Mouse (Mus musculus) brain, adult 10 weeks (tissue): ENCODE results near the gene Vmn1r15. TPM values are rescaled to one million over a fixed set of nuclear protein-coding genes. Genes with fewer than 3 reads are reported as not detected.

ENCODE experiments used
- polyA plus RNA-seq: library from polyadenylated mRNA; stranded (reverse); fragments of 350-450 nt; fragmentation: Illumina TruSeq; extraction: RNeasy Lipid Tissue Mini Kit (QIAGEN cat#74804); gene quantifications from one replicate; pipeline ENCODE4 v1.2.3, GENCODE M21; 2015; ENCODE audit warnings: low read depth, low replicate concordance

Vmn1r15 gene
- not detected for polyA plus RNA-seq

GRCm38 (mm10) chr6:57257652-57258051 is at the start of gene Vmn1r15:
Gene Vmn1r15 (plus strand): TSS chr6:57257952.

DNA sequence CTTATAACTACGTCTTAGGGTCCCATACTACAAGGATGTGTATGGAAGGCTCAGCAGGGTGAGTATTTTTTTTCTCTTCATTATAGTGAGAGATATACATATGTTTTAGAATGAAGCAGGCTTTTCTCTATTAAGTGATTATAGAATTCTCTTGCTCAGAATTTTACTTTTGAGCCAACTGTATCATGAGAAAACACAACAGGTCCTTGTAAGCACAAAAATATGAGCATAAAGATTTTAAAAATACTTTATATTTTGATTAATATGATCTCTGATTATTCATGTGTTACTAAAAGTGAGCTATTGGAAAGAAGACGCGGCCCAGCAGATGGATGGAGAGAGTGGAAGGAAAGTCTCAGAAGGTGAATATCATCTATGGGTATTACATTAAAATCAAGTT is 26.4 kb upstream of the Vmn1r15 start, which contains the start of gene Vmn1r14:
Vmn1r14 (plus strand) TSS at position 301 of the 400 bp plus-strand sequence.

Other genes starting within 250 kb of the Vmn1r15 start
- gene Vmn1r7, start 232.6 kb upstream of the Vmn1r15 start, polyA plus RNA-seq, result not detected
- not detected for gene Vmn1r8, start 225.7 kb upstream of the Vmn1r15 start, polyA plus RNA-seq
- not detected for gene Vmn1r9, start 191.2 kb upstream of the Vmn1r15 start, polyA plus RNA-seq
- not detected for gene Vmn1r10, start 148.5 kb upstream of the Vmn1r15 start, polyA plus RNA-seq
- gene Vmn1r11, start 124.5 kb upstream of the Vmn1r15 start, polyA plus RNA-seq, result not detected
- gene Vmn1r12, start 101.0 kb upstream of the Vmn1r15 start, polyA plus RNA-seq, result not detected
- not detected for gene Vmn1r13, start 54.7 kb upstream of the Vmn1r15 start, polyA plus RNA-seq
- not detected for gene Vmn1r14, start 26.3 kb upstream of the Vmn1r15 start, polyA plus RNA-seq
- gene Vmn1r16, start 71.5 kb downstream of the Vmn1r15 start, polyA plus RNA-seq, result not detected
- gene Vmn1r17, start 105.8 kb downstream of the Vmn1r15 start, polyA plus RNA-seq, result not detected
- gene Vmn1r18, start 137.8 kb downstream of the Vmn1r15 start, polyA plus RNA-seq, result not detected
- not detected for gene Vmn1r19, start 145.8 kb downstream of the Vmn1r15 start, polyA plus RNA-seq
- not detected for gene Vmn1r20, start 171.0 kb downstream of the Vmn1r15 start, polyA plus RNA-seq